Mouse (Mus musculus): ENCODE data around the gene Mob4.
"Not testable (repeated sequence)": the region's sequence is repeated elsewhere in the genome, so short reads cannot be mapped to it uniquely, and the experiment has no call there.

The Mob4 gene

DNA sequence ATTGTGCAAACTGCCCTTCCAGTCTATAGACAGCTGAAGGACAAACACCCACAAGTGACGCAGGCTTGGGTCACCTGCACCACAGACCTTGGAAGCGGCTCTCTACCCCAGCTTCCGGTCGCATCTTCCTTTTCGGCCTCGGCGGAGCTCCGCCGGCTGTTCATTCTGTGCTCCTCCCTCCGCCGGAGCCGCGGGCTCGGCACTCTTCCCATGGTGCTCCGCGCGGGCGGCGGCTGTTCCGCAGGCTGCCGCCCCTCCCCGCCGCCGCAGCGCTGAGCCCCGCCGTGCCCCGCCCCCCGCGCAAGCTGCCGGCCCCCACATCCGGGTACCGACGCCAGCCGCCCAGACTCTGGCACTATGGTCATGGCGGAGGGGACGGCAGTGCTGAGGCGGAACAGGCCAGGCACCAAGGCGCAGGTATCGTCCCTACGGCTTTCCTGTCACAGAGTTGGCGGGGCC is at the start of gene Mob4:
TSS of gene Mob4 (plus strand) at position 289 of the 459 bp plus-strand sequence.
- DNase-seq (ENCODE audit: low spot score) = peak; percentile 91

GRCm38 (mm10) chr1:55082106-55082505 is 48.9 kb upstream of the Mob4 start:
- no peak for DNase-seq (ENCODE audit: low spot score)

GRCm38 (mm10) chr1:55085781-55086366 is 45.2 kb upstream of the Mob4 start:
- DNase-seq (ENCODE audit: low spot score) = no peak

DNA sequence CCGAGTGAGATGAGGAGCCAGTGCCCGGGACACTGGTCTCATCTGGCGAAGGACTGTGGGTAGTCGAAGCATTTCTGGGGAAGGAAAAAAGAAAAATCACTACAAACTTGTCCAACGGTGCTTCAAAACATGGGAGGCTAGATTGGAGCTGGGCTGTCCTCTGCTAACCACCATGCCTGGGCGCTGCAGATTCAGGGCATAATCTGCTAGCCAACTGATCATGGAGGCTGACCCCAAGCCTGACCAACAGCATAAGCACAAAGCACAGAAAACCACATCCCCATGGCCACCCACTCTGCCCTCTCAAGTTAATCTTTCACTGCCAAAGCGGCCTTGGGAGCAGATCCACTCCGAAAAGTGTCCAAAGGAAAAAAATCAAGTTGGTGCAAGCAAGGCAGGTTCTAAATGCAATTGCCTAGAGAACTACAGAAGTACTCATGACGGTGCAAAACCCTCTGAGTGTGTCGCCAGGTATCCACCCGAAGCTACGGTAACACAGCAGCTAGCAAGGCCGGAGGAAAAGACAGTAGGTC is 44.1 kb upstream of the Mob4 start:
- DNase-seq (ENCODE audit: low spot score) = no peak

GRCm38 (mm10) chr1:55087401-55087904 is 43.6 kb upstream of the Mob4 start:
- no peak for DNase-seq (ENCODE audit: low spot score)

GRCm38 (mm10) chr1:55087932-55088610 is 43.0 kb upstream of the Mob4 start, which contains the start of the genes Hspe1 and Hspd1:
Gene Hspe1, plus strand, starts transcription at chr1:55088132.
Gene Hspd1, minus strand, starts transcription at chr1:55088243.
- DNase-seq (ENCODE audit: low spot score) = peak; percentile 94

GRCm38 (mm10) chr1:55088611-55089497 is 42.2 kb upstream of the Mob4 start:
- DNase-seq (ENCODE audit: low spot score) = no peak

DNA sequence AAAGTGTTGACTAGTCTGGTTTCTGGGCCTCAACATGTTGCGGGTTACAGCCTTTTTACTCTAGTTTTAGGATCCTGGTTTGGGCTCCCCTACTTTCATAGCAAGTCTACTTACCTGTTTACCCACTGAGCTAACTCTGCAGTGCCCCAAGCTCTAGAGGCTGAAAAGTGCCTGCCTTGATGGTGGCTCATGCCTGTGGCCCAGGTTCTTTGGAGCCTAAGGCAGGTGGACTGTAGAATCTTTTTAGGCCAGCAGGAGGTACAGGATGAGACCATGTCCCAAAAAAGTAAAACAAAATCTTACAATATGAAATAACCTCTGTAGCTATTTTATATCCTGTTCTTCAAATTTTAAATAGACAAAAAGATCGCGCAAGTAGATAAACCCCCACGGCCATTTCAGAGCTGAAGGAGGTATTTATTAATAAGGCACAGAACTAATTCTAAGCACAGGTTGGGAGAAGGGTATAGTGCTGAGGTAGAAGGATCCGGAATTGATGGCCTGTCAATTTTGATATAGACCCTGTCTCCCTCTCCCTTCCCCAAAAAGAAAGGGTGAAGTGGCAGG is 41.5 kb upstream of the Mob4 start:
- peak; percentile 7 for DNase-seq (ENCODE audit: low spot score)

GRCm38 (mm10) chr1:55092056-55092455 is 39.0 kb upstream of the Mob4 start:
- DNase-seq (ENCODE audit: low spot score) = no peak

GRCm38 (mm10) chr1:55092469-55092868 is 38.6 kb upstream of the Mob4 start:
- no peak for DNase-seq (ENCODE audit: low spot score)

GRCm38 (mm10) chr1:55106919-55107585 is 24.0 kb upstream of the Mob4 start:
- DNase-seq (ENCODE audit: low spot score) = no peak

- no peak for DNase-seq (ENCODE audit: low spot score)
Observed at GRCm38 (mm10) chr1:55107644-55108043, 23.4 kb upstream of the Mob4 start.

DNA sequence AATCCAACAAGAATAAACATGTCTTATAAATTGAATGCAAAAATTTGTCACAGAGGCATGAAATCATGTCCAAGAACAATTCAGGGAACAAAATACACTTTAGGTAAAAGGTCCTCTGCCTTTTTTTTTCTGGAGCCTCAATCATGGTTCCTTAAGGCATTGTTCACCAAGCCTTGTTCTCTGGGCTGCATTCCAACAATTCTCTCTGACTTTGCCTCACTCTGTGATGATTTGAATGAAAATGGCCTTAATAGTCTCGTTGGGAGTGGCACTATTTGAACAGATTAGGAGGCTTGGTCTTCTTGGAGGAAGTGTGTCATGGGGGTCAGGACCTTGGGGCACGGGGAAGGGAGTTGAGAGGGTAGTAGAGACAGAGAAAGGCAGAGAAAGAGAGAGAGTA is 22.6 kb upstream of the Mob4 start:
- no peak for DNase-seq (ENCODE audit: low spot score)

DNA sequence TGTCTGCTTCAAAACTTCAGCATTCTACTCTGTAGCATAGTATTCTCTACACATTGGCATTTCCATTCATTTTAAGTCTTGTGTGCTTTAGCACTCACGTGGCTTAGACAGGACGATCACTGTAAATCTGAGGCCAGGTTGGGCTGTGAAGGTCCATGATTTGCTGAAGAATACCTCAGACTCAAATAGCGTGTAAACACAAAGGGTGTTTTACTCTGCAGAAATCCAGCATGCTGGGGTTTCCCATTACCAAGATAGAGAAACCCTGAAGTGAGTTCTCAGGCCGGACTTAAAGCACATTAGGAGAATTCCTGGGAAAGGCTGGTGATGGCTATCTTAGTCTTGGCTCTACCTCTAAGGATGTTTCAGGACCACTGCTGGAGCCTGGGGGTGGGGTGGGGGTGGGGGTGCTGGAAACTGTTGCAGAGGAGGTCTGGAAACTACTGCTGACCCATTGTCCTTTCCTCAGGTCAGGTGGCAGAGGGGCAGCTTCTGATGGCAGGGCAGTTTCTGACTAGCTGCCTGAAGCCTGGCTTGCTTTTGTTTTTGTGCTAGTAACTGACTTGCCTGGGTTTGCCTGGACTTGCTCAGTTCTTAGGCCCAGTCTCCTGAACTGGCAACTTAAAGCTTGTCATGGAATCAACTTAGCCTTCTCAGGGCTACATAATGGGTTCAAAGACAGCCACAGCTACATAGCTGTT is 21.8 kb upstream of the Mob4 start:
- no peak for DNase-seq (ENCODE audit: low spot score)

- DNase-seq (ENCODE audit: low spot score) = no peak
Observed at GRCm38 (mm10) chr1:55123046-55123445, 8.0 kb upstream of the Mob4 start.

- DNase-seq (ENCODE audit: low spot score) = no peak
Observed at GRCm38 (mm10) chr1:55123561-55123960, 7.5 kb upstream of the Mob4 start.

DNA sequence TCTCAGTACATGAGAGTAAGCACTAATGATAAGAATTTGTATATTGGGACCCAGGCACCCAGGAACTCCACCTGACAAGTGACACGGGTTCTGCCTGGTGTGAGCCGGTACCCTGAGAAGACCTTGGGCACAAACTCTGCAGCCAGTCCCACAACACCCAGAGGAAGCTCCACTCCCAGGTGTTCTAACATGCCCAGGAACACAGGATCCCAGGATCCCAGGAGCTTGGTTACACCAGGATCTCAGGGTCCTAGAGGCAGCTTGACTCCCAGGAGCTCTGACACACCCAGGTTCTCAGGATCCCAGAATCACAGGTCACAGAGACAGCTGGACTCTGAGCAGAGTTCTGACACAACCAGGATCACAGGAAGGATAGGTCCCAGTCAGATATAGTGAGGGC is 6.9 kb upstream of the Mob4 start:
- DNase-seq (ENCODE audit: low spot score) = not testable (repeated sequence)

DNA sequence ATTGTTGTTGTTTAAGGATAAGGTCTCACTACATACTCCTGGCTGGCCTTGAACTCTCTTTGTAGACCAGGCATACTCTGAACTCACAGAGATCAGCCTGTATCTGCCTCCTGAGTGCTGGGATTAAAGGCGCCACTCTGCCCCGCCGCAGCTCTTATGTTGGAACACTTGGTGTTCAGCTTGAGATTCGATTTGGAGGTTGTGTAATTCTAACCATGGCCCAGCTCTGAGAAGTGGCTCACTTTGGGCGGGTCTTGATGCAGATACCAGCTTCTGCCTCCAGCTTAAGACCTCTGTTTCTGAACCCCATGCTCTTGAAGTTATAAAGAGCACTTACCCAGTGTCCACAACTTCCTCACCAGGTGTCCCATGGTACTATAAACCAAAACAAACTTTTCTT is 1.3 kb upstream of the Mob4 start:
- DNase-seq (ENCODE audit: low spot score) = no peak

- no peak for DNase-seq (ENCODE audit: low spot score)
Observed at GRCm38 (mm10) chr1:55130190-55130916, 678 bp upstream of the Mob4 start.

DNA sequence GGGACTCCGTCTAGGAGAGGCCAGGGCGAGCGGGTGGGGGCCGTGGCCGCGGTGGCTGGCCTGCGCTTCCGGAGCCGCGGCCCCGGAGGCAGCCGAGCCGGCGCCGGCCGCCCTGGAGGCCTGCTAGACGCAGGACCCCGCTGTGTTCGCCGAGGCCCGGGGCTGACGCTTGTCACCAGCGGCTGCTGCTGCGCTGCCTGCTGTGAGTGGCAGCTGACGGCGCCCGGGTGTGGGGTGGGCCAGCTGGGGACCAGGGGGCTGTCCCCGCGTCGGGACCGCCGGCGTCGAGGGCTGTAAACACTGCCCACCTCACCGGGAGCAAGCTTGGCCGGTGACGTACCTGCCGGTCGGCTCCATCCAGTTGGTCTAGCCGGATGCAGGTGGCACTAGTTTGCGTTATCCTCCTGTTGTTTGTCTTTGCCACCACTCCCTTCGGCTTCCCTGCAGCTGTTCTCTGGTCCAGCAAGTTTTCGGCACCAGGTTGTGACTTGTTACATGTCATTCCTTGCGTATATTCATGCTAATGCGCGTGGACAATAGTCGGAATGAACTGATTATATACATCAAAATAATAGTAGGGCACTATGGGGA is 488 bp downstream of the Mob4 start:
- DNase-seq (ENCODE audit: low spot score) = peak; percentile 67

All from T-cell, adult 2 months (primary cell).